Mouse (Mus musculus): ENCODE data around the gene Dio3. TPM values are rescaled to one million over a fixed set of nuclear protein-coding genes. Genes with fewer than 3 reads are reported as not detected.

Dio3 gene
- polyA plus RNA-seq, 1 experiment: not detected

DNA sequence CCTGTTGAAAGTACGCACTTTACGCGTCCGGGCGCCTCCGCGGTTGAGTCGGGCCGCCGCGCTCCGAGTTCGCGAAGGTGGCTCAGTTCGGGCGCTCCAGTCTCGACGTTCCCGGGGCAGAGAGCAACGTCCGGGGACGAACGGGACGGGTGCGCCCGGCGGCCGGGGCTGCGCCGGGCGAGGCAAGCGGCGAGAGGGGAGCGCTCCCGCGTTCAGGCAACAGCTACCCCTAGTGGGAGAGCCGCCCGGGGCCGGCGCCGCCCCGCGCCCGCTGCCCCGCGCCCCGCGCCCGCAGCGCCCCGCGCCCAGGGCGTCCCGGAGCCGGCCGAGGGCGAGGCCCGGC is 932 bp upstream of the Dio3 start:
- TF ChIP-seq GATA1 (IDR thresholded peaks at IDR 0.05; ENCODE audit: low read length): no peak

DNA sequence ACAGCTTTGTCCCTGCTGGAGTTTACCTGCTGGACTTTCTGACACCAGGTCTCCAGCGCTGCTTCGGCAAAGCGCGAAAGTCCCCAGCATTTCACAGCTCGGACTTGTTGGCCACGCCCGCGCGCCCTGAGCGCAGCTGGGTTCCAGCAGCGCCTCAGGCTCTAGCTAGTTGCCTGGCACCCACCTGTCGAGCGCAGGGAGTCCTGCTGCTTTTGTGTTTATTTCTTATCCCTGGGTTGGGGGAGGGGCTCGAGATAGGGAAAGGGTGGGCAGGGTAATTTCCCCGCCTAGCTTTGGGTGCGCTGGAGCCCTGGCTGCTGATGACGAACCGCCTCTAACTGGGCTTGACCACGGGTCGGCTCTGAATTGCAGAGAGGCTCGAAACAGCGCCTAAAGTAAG is 1.5 kb downstream of the Dio3 start:
- no peak for TF ChIP-seq GATA1 (IDR thresholded peaks at IDR 0.05; ENCODE audit: low read length)

- no peak for TF ChIP-seq GATA1 (IDR thresholded peaks at IDR 0.05; ENCODE audit: low read length)
These were observed 4.9 kb downstream of the Dio3 start for GRCm38 (mm10) chr12:110283792-110284191.

GRCm38 (mm10) chr12:110292816-110293215 is 13.9 kb downstream of the Dio3 start:
- TF ChIP-seq GATA1 (IDR thresholded peaks at IDR 0.05; ENCODE audit: low read length): no peak

DNA sequence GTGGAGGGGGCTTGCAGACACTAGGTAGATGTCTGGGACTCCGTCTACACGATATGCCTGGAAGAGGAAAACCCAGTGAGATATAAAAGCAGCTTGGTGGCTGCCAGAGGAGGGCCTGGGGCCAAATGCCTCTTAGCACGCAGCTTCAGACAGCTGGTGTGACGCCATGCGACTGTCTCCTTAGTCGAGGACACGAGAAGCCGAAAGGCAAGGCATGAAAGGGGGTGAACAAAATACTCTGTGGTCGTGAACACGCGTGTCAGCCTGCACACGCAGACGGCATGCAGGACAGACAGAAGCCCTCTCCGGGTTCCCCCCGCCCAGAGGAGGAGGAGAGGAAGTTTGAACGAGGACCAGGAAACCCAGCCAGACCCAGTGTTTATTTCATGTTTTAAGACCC is 16.0 kb downstream of the Dio3 start:
- TF ChIP-seq GATA1 (IDR thresholded peaks at IDR 0.05; ENCODE audit: low read length): no peak

GRCm38 (mm10) chr12:110298653-110299052 is 19.8 kb downstream of the Dio3 start:
- no peak for TF ChIP-seq GATA1 (IDR thresholded peaks at IDR 0.05; ENCODE audit: low read length)

DNA sequence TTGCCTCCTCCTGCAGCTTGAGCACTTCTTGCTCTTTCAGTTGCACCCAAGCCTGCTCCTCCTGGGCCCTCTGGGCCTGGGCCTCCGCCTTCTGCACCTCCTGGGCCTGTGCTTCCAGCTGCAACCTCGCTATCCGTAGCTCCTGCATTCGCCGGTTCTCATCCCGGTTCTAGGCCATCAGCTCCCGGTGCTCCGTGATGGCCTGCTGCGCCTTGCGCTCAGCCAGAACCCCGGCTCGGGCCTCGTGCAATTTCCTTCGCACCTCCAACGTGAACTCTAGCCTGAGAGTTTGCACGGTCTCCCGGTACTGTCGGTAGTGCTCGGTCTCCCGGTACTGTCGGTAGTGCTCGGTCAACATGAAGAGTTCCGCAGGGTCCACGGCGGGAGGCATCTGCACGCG is 40.8 kb downstream of the Dio3 start:
- TF ChIP-seq GATA1 (IDR thresholded peaks at IDR 0.05; ENCODE audit: low read length): no peak

Other genes with a start within 250 kb of the Dio3 start
- gene Ppp2r5c, start 168.1 kb downstream of the Dio3 start, polyA plus RNA-seq (2012): 24.6 and 25.2 TPM in 2 replicates